Mouse (Mus musculus): ENCODE data around the gene Mcf2l. TPM values are rescaled to one million over a fixed set of nuclear protein-coding genes. Genes with fewer than 3 reads are reported as not detected.

Gene Mcf2l
- polyA plus RNA-seq, 1 experiment from 2014 or later = 140 TPM

DNA sequence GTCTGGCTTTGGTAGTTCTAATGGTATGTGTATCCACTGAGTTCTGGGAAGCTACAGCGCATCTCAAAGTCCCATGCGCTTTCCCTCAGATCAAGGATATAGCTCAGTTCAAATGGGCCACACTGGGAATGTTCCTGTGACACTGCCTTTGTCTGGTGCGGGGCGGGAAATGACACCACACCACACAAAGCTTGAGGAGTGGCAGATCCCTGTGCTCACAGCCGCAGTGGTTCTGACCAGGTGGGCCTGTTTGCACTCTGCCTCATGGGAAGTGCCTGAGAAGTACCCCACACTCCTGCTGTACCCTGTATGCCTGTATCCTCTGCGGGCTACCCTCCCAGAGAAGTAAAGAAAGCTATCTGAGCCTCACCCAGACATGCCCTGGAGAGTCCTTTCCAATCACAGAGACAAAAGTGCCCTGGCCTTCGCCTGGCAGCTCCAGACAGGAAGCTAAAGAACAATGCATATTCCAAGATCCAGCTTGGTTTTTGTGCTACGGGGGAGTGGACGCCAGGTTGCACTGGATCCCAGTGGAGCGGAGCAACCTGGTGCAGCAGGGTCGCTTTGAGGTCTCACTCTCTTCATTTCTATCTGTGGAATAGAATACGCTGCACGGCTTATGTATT lies 30.3 kb downstream of the Mcf2l start:
- Histone ChIP-seq H3K27me3 (ENCODE audit: control insufficient read depth, insufficient read depth, low read length) (no peaks in the 10 kb centered on the region), H3K4me3 (ENCODE audit: low read depth, low read length) (no peak overlapping the region), H3K4me1 (ENCODE audit: control insufficient read depth, insufficient read depth, low read length) (0 out of 2 replicates have a peak, but pooled peaks cover 2% of the 10 kb centered on the region), H3K9ac (replicated peaks; ENCODE audit: low read depth, low read length) (no peak overlapping the region), H3K9me3 (ENCODE audit: control insufficient read depth, low read length) (no peaks in the 10 kb centered on the region), H3K4me2 (ENCODE audit: low read depth, low read length) (no peak overlapping the region), H3K27ac (ENCODE audit: low read depth, low read length) (no peak overlapping the region), H3K36me3 (ENCODE audit: control insufficient read depth, insufficient read depth, low read length) (no peaks in the 10 kb centered on the region)
- WGBS = 91% methylated on average over 13 of the region's 13 CpGs
- ATAC-seq (ENCODE audit: low read depth) = no peak

DNA sequence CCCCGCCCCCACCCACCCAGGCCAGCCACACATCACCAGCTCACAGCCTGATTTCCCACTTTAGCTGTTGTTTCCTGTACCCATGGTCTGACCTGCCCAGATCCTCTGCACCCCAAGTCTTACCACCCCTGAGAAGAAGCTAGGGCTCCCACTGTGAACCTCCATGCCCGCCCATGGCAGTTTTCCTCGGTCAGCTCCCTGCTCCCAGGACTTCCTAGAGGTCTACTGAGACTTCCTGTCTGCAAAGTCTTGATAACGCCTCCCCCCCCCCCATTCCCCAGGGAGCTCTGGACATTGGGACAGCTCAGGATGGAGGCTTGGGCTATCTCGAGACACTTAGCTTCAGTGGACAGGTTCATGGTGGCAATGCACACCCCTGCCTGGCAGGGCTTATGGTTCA lies 31.5 kb downstream of the Mcf2l start:
- Histone ChIP-seq H3K36me3 (ENCODE audit: control insufficient read depth, insufficient read depth, low read length) (no peaks in the 10 kb centered on the region), H3K4me1 (ENCODE audit: control insufficient read depth, insufficient read depth, low read length) (0 out of 2 replicates have a peak, but pooled peaks cover 2% of the 10 kb centered on the region), H3K4me2 (ENCODE audit: low read depth, low read length) (no peak overlapping the region), H3K9me3 (ENCODE audit: control insufficient read depth, low read length) (no peaks in the 10 kb centered on the region), H3K27ac (ENCODE audit: low read depth, low read length) (no peak overlapping the region), H3K27me3 (ENCODE audit: control insufficient read depth, insufficient read depth, low read length) (no peaks in the 10 kb centered on the region), H3K4me3 (ENCODE audit: low read depth, low read length) (no peak overlapping the region), H3K9ac (replicated peaks; ENCODE audit: low read depth, low read length) (no peak overlapping the region)
- ATAC-seq (ENCODE audit: low read depth) = no peak
- WGBS = 92% methylated on average over 5 of the region's 5 CpGs

DNA sequence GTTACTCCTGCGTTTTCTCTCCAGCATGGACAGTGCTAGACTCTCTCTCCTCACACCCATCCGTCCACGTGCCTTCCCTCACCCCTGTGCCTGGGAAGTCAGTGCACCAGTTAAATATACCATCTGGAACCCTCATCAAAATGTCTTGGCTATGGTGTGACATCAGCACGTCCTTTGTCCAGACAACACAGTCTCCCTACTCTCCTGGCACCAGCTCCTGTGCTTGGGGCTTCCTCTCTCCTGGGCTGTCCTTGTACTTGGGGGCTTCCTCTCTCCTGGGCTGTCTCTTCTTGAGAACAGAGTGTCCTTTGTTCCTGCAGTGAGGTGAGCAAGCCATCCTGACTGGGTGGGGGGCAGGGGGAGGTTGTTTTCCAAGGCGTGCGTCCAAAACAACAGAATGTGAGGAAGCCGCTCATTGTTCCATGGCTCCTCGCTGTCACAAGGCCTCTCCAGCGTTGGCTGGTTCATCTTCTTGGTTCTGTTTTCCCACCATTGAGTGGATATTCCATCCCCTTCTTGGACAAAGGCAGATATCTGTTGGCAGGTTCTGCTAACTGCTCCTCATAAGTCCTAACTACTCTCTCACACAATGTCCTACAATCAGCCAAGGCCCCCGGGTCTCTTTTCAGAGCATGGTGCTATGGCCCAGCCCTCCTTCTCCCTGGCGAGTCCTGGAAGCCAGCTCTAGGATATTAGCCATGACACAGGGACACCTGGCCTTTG lies 32.2 kb downstream of the Mcf2l start:
- H3K4me2 ChIP-seq (ENCODE audit: low read depth, low read length) = no peak overlapping the region
- no peaks in the 10 kb centered on the region for H3K27me3 ChIP-seq (ENCODE audit: control insufficient read depth, insufficient read depth, low read length)
- 85% methylated on average over 11 of the region's 11 CpGs for WGBS
- no peak for ATAC-seq (ENCODE audit: low read depth)
- no peak overlapping the region for H3K27ac ChIP-seq (ENCODE audit: low read depth, low read length)
- H3K4me1 ChIP-seq (ENCODE audit: control insufficient read depth, insufficient read depth, low read length) = 0 out of 2 replicates have a peak, but pooled peaks cover 2% of the 10 kb centered on the region
- H3K9me3 ChIP-seq (ENCODE audit: control insufficient read depth, low read length) = no peaks in the 10 kb centered on the region
- no peaks in the 10 kb centered on the region for H3K36me3 ChIP-seq (ENCODE audit: control insufficient read depth, insufficient read depth, low read length)
- H3K9ac ChIP-seq (replicated peaks; ENCODE audit: low read depth, low read length) = no peak overlapping the region
- no peak overlapping the region for H3K4me3 ChIP-seq (ENCODE audit: low read depth, low read length)

DNA sequence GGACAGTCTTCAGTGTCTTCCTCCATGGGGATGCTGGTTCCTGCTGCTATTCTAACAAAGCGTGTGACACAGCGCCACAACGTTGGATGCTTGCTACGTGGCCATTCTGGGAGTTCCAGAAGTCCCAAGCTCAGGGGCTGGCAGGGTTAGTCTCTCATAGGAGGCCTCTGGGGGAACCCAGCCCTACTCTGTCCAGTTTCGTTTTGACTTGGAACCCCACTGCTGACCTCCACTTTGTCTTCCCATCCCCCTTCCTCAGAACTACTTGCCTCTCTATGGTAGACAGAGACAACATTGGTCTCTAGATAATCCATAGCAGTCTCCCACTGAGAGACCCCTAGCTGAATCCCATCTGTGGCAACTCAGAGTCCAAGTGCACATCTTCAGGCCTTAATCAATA lies 33.0 kb downstream of the Mcf2l start:
- Histone ChIP-seq H3K36me3 (ENCODE audit: control insufficient read depth, insufficient read depth, low read length) (no peaks in the 10 kb centered on the region), H3K4me2 (ENCODE audit: low read depth, low read length) (no peak overlapping the region), H3K9me3 (ENCODE audit: control insufficient read depth, low read length) (no peaks in the 10 kb centered on the region), H3K9ac (replicated peaks; ENCODE audit: low read depth, low read length) (no peak overlapping the region), H3K4me3 (ENCODE audit: low read depth, low read length) (no peak overlapping the region), H3K4me1 (ENCODE audit: control insufficient read depth, insufficient read depth, low read length) (0 out of 2 replicates have a peak, but pooled peaks cover 2% of the 10 kb centered on the region), H3K27ac (ENCODE audit: low read depth, low read length) (no peak overlapping the region), H3K27me3 (ENCODE audit: control insufficient read depth, insufficient read depth, low read length) (no peaks in the 10 kb centered on the region)
- WGBS = 76% methylated on average over 5 of the region's 5 CpGs
- no peak for ATAC-seq (ENCODE audit: low read depth)

- Histone ChIP-seq H3K4me2 (ENCODE audit: low read depth, low read length) (no peak overlapping the region), H3K27ac (ENCODE audit: low read depth, low read length) (no peak overlapping the region), H3K4me1 (ENCODE audit: control insufficient read depth, insufficient read depth, low read length) (0 out of 2 replicates have a peak, but pooled peaks cover 2% of the 10 kb centered on the region), H3K9ac (replicated peaks; ENCODE audit: low read depth, low read length) (no peak overlapping the region), H3K9me3 (ENCODE audit: control insufficient read depth, low read length) (no peaks in the 10 kb centered on the region), H3K27me3 (ENCODE audit: control insufficient read depth, insufficient read depth, low read length) (no peaks in the 10 kb centered on the region), H3K4me3 (ENCODE audit: low read depth, low read length) (no peak overlapping the region), H3K36me3 (ENCODE audit: control insufficient read depth, insufficient read depth, low read length) (no peaks in the 10 kb centered on the region)
- no peak for ATAC-seq (ENCODE audit: low read depth)
- WGBS = 84% methylated on average over 4 of the region's 4 CpGs
These were observed 34.1 kb downstream of the Mcf2l start for GRCm38 (mm10) chr8:12907730-12908129.

DNA sequence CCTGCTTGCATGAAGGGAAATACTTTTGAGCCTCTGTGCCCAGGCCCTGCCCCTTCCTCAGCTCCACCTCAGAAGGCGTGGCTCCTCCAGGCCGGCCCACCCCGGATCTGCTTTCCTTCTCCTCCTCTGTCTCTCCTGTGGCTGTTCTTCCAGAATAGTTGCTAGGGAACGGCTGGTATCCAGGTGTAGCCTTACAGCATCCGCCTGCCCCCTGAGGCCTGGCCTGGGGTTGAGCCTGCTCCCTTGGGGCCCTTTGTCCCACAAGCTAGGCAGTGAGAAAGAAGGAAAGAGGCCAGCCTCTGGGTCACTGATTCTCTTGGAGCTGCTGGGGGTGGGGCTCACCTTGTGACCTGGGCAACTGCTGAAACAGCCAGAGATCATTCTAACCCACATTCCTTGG lies 38.4 kb downstream of the Mcf2l start:
- WGBS = 29% methylated on average over 5 of the region's 5 CpGs
- Histone ChIP-seq H3K27ac (ENCODE audit: low read depth, low read length) (no peak overlapping the region), H3K27me3 (ENCODE audit: control insufficient read depth, insufficient read depth, low read length) (no peaks in the 10 kb centered on the region), H3K9me3 (ENCODE audit: control insufficient read depth, low read length) (no peaks in the 10 kb centered on the region), H3K4me2 (ENCODE audit: low read depth, low read length) (no peak overlapping the region), H3K4me3 (ENCODE audit: low read depth, low read length) (no peak overlapping the region), H3K9ac (replicated peaks; ENCODE audit: low read depth, low read length) (no peak overlapping the region), H3K4me1 (ENCODE audit: control insufficient read depth, insufficient read depth, low read length) (peaks cover 8% of the 10 kb centered on the region), H3K36me3 (ENCODE audit: control insufficient read depth, insufficient read depth, low read length) (no peaks in the 10 kb centered on the region)
- ATAC-seq (ENCODE audit: low read depth) = no peak

GRCm38 (mm10) chr8:12915187-12916006 lies 41.8 kb downstream of the Mcf2l start:
- peaks cover 21% of the 10 kb centered on the region for H3K4me1 ChIP-seq (ENCODE audit: control insufficient read depth, insufficient read depth, low read length)
- H3K4me2 ChIP-seq (ENCODE audit: low read depth, low read length) = peak overlapping the region; percentile 87
- H3K9me3 ChIP-seq (ENCODE audit: control insufficient read depth, low read length) = no peaks in the 10 kb centered on the region
- H3K36me3 ChIP-seq (ENCODE audit: control insufficient read depth, insufficient read depth, low read length) = no peaks in the 10 kb centered on the region
- H3K4me3 ChIP-seq (ENCODE audit: low read depth, low read length) = peak overlapping the region; percentile 56
- peak overlapping the region; percentile 79 for H3K27ac ChIP-seq (ENCODE audit: low read depth, low read length)
- 15% methylated on average over 40 of the region's 42 CpGs for WGBS
- peak; percentile 87 for ATAC-seq (ENCODE audit: low read depth)
- H3K9ac ChIP-seq (replicated peaks; ENCODE audit: low read depth, low read length) = peak overlapping the region; percentile 75
- H3K27me3 ChIP-seq (ENCODE audit: control insufficient read depth, insufficient read depth, low read length) = no peaks in the 10 kb centered on the region

- Histone ChIP-seq H3K27me3 (ENCODE audit: control insufficient read depth, insufficient read depth, low read length) (no peaks in the 10 kb centered on the region), H3K4me3 (ENCODE audit: low read depth, low read length) (peak overlapping the region; percentile 56), H3K4me1 (ENCODE audit: control insufficient read depth, insufficient read depth, low read length) (peaks cover 21% of the 10 kb centered on the region), H3K27ac (ENCODE audit: low read depth, low read length) (peak overlapping the region; percentile 79), H3K9me3 (ENCODE audit: control insufficient read depth, low read length) (no peaks in the 10 kb centered on the region), H3K9ac (replicated peaks; ENCODE audit: low read depth, low read length) (peak overlapping the region; percentile 75), H3K36me3 (ENCODE audit: control insufficient read depth, insufficient read depth, low read length) (no peaks in the 10 kb centered on the region), H3K4me2 (ENCODE audit: low read depth, low read length) (peak overlapping the region; percentile 87)
- WGBS = 55% methylated on average over 16 of the region's 16 CpGs
- no peak for ATAC-seq (ENCODE audit: low read depth)
These were observed 42.7 kb downstream of the Mcf2l start for GRCm38 (mm10) chr8:12916156-12916900.

Measured in neural tube, embryonic 14.5 days (tissue).